10 mouse cellular contexts compared by ENCODE assay signal in genomic region chr13:23306707-23307068, GRCm38 (mm10). TPM values are rescaled to one million over a fixed set of nuclear protein-coding genes. Genes with fewer than 3 reads are reported as not detected.
DNase-seq lines count a peak whose midpoint lies in the region; ATAC-seq lines count a peak whose summit lies in the region.
"Had no signal": no experiment of that assay in that cellular context is flagged by ENCODE, and none has a peak within 500 bp of the region (broad histone marks: within the 10 kb centered on the region; RNA-seq: fewer than 3 reads in every experiment).

No protein-coding gene starts in this region.

- peak overlapping the region; percentile 50 for H3K4me2 ChIP-seq in kidney, embryonic 16.5 days (replicated peaks; ENCODE audit: low read depth, low read length)
- H3K4me2 ChIP-seq in embryonic facial prominence, embryonic 12.5 days (replicated peaks): peak overlapping the region; percentile 42
- peak overlapping the region; percentile 52 for H3K4me2 ChIP-seq in hindbrain, embryonic 16.5 days (ENCODE audit: low read length)
- H3K4me2 ChIP-seq in midbrain, embryonic 15.5 days: peak overlapping the region; percentile 32

- H3K4me1 ChIP-seq in kidney, embryonic 16.5 days (ENCODE audit: insufficient read depth, low read length): peaks cover 14% of the 10 kb centered on the region
- H3K4me1 ChIP-seq in embryonic facial prominence, embryonic 12.5 days: no peaks in the 10 kb centered on the region
- H3K4me1 ChIP-seq in hindbrain, embryonic 16.5 days (ENCODE audit: control insufficient read depth, insufficient read depth, low read depth, low read length): peaks cover 8% of the 10 kb centered on the region
- peaks cover 13% of the 10 kb centered on the region for H3K4me1 ChIP-seq in midbrain, embryonic 15.5 days

- no peaks in the 10 kb centered on the region for H3K9me3 ChIP-seq in kidney, embryonic 16.5 days (ENCODE audit: low read length)
- no peaks in the 10 kb centered on the region for H3K9me3 ChIP-seq in embryonic facial prominence, embryonic 12.5 days
- no peaks in the 10 kb centered on the region for H3K9me3 ChIP-seq in hindbrain, embryonic 16.5 days (ENCODE audit: control insufficient read depth, low read length)
- no peaks in the 10 kb centered on the region for H3K9me3 ChIP-seq in midbrain, embryonic 15.5 days
- H3K9me3 ChIP-seq: G1E had no signal

- H3K4me3 ChIP-seq in kidney, embryonic 16.5 days (ENCODE audit: low read length): peak overlapping the region; percentile 44
- peak overlapping the region; percentile 30 for H3K4me3 ChIP-seq in embryonic facial prominence, embryonic 12.5 days
- H3K4me3 ChIP-seq in hindbrain, embryonic 16.5 days (ENCODE audit: low read length): peak overlapping the region; percentile 34
- H3K4me3 ChIP-seq in midbrain, embryonic 15.5 days: peak overlapping the region; percentile 25

- 0 out of 2 replicates have a peak overlapping the region, but pooled peaks have one; percentile 26 for H3K9ac ChIP-seq in kidney, embryonic 16.5 days (replicated peaks; ENCODE audit: low read length)
- H3K9ac ChIP-seq in embryonic facial prominence, embryonic 12.5 days: no peak overlapping the region
- 0 out of 2 replicates have a peak overlapping the region, but pooled peaks have one; percentile 6 for H3K9ac ChIP-seq in hindbrain, embryonic 16.5 days (ENCODE audit: low read depth, low read length)
- no peak overlapping the region for H3K9ac ChIP-seq in midbrain, embryonic 15.5 days

- ATAC-seq in kidney, embryonic 16.5 days (ENCODE audit: low FRiP score, low TSS enrichment): 0 out of 2 replicates have a peak, but pooled peaks have one; percentile 25
- ATAC-seq in embryonic facial prominence, embryonic 12.5 days (ENCODE audit: insufficient number of reproducible peaks, insufficient read depth, low FRiP score, low TSS enrichment): no peak
- peak; percentile 38; the same call in 1 of the 2 replicates for ATAC-seq in hindbrain, embryonic 16.5 days
- no peak for ATAC-seq in midbrain, embryonic 15.5 days (replicated peaks)

- DNase-seq in kidney, adult 18-20 months: no peak
- DNase-seq in cerebellum, adult 9-10 months: no peak
- DNase-seq in Muller cell, postnatal 12 days (ENCODE audit: inconsistent ontology term): no peak
- no peak for DNase-seq in yolk sac, embryonic 10.5 days (ENCODE audit: low spot score)
- DNase-seq: gastrocnemius, postnatal 25 days had no signal

- H3K27ac ChIP-seq in kidney, embryonic 16.5 days (ENCODE audit: low read length): no peak overlapping the region
- no peak overlapping the region for H3K27ac ChIP-seq in embryonic facial prominence, embryonic 12.5 days
- H3K27ac ChIP-seq in hindbrain, embryonic 16.5 days (ENCODE audit: low read depth, low read length): no peak overlapping the region
- no peak overlapping the region for H3K27ac ChIP-seq in midbrain, embryonic 15.5 days

- no peaks in the 10 kb centered on the region for H3K36me3 ChIP-seq in kidney, embryonic 16.5 days (ENCODE audit: insufficient read depth, low read length)
- H3K36me3 ChIP-seq in embryonic facial prominence, embryonic 12.5 days: no peaks in the 10 kb centered on the region
- no peaks in the 10 kb centered on the region for H3K36me3 ChIP-seq in hindbrain, embryonic 16.5 days (ENCODE audit: control insufficient read depth, insufficient read depth, low read length)
- H3K36me3 ChIP-seq in midbrain, embryonic 15.5 days (replicated peaks): no peaks in the 10 kb centered on the region
- H3K36me3 ChIP-seq: G1E had no signal

- WGBS in kidney, embryonic 16.5 days: 18% methylated on average over 10 of the region's 10 CpGs
- 10% methylated on average over 10 of the region's 10 CpGs for WGBS in embryonic facial prominence, embryonic 12.5 days
- 11% methylated on average over 10 of the region's 10 CpGs for WGBS in hindbrain, embryonic 16.5 days
- WGBS in midbrain, embryonic 15.5 days: 14% methylated on average over 10 of the region's 10 CpGs

- H3K27me3 ChIP-seq in kidney, embryonic 16.5 days (ENCODE audit: insufficient read depth, low read length): peaks cover 43% of the 10 kb centered on the region
- H3K27me3 ChIP-seq in embryonic facial prominence, embryonic 12.5 days: peaks cover 21% of the 10 kb centered on the region
- H3K27me3 ChIP-seq in hindbrain, embryonic 16.5 days (replicated peaks; ENCODE audit: control insufficient read depth, insufficient read depth, low read length): peaks cover 38% of the 10 kb centered on the region
- peaks cover 53% of the 10 kb centered on the region for H3K27me3 ChIP-seq in midbrain, embryonic 15.5 days (replicated peaks)

RNA-seq across cellular contexts. Expression of gene Vmn1r223, which starts 59.8 kb away (rescaled TPM):
- not detected in 2 replicates for polyA plus RNA-seq in kidney, embryonic 16.5 days (2015; fragmentation: Nextera tagmentation; extraction: Ambion mirVana)
- polyA plus RNA-seq in embryonic facial prominence, embryonic 12.5 days (2016; fragmentation: Nextera tagmentation; extraction: Ambion mirVana): not detected in 2 replicates
- not detected in 2 replicates for polyA plus RNA-seq in hindbrain, embryonic 16.5 days (2015; fragmentation: Nextera tagmentation; extraction: Ambion mirVana)
- polyA plus RNA-seq in midbrain, embryonic 15.5 days (2015; fragmentation: Nextera tagmentation; extraction: Ambion mirVana): not detected in 2 replicates
- polyA plus RNA-seq: G1E had no signal

Comparison
In these comparisons a context has a peak if more than half of its experiments do, and no peak if none do; other contexts are left out.
1. ATAC-seq: peak in kidney, embryonic 16.5 days (single experiment) and hindbrain, embryonic 16.5 days (single experiment); none in embryonic facial prominence, embryonic 12.5 days (single experiment) and midbrain, embryonic 15.5 days (single experiment).
2. H3K9ac ChIP-seq: peak in kidney, embryonic 16.5 days (single experiment) and hindbrain, embryonic 16.5 days (single experiment); none in embryonic facial prominence, embryonic 12.5 days (single experiment) and midbrain, embryonic 15.5 days (single experiment).
3. Peak in every context shown above with its lines, with median percentiles within 50 percentile points of each other: H3K4me2 ChIP-seq and H3K4me3 ChIP-seq.